Mouse (Mus musculus) hindbrain, embryonic 14.5 days (tissue): ENCODE data around the gene Cib2. TPM values are rescaled to one million over a fixed set of nuclear protein-coding genes. Genes with fewer than 3 reads are reported as not detected.
"Not testable (repeated sequence)": the region's sequence is repeated elsewhere in the genome, so short reads cannot be mapped to it uniquely, and the experiment has no call there.

ENCODE experiments used
- ATAC-seq: fragments of 200-750 bp; cut with Nextera tagmentation; 2 replicates; pipeline ENCODE4 v1.8.0; 2017; ENCODE audit warnings: moderate number of reproducible peaks, mild to moderate bottlenecking, moderate TSS enrichment, moderate library complexity; ENCODE audit not compliant: low FRiP score
- DNase-seq: peaks from one replicate; pipeline ENCODE4 v3.0.0-alpha.2; 2015; ENCODE audit warnings: low spot score
- H3K27ac ChIP-seq: fragments of 300-500 bp; sonication (generic); 2 replicates; pipeline ENCODE4 v1.5.1; 2014; ENCODE audit warnings: mild to moderate bottlenecking, moderate library complexity
- H3K27me3 ChIP-seq: fragments of 300-500 bp; sonication (generic); 2 replicates; pipeline ENCODE4 v1.6.1; 2014; ENCODE audit warnings: mild to moderate bottlenecking, low read length, mixed read lengths; ENCODE audit not compliant: control insufficient read depth, insufficient read depth
- H3K36me3 ChIP-seq: fragments of 300-500 bp; sonication (generic); replicated peaks from 2 replicates; pipeline ENCODE4 v1.6.1; 2014; ENCODE audit not compliant: control insufficient read depth, insufficient read depth
- H3K4me1 ChIP-seq: fragments of 300-500 bp; sonication (generic); replicated peaks from 2 replicates; pipeline ENCODE4 v1.6.1; 2014; ENCODE audit warnings: antibody characterized with exemption, low read length, mixed read lengths; ENCODE audit not compliant: control insufficient read depth, insufficient read depth
- H3K4me2 ChIP-seq: fragments of 300-500 bp; sonication (generic); replicated peaks from 2 replicates; pipeline ENCODE4 v1.6.1; 2014; ENCODE audit warnings: mild to moderate bottlenecking, moderate library complexity
- H3K4me3 ChIP-seq: fragments of 300-500 bp; sonication (generic); replicated peaks from 2 replicates; pipeline ENCODE4 v1.5.1; 2014; ENCODE audit warnings: mild to moderate bottlenecking, low read length
- H3K9ac ChIP-seq: fragments of 300-500 bp; sonication (generic); 2 replicates; pipeline ENCODE4 v1.6.1; 2014
- H3K9me3 ChIP-seq: fragments of 300-500 bp; sonication (generic); 2 replicates; pipeline ENCODE4 v1.6.1; 2016; ENCODE audit warnings: low read length; ENCODE audit not compliant: control insufficient read depth
- WGBS: fragments of 180-500 bp; shearing (Covaris S2); extraction: QIAGEN DNeasy Blood & Tissue Kit; methylation state at CpG from one replicate; pipeline ENCODE4 v1.1.7; 2014; 5-methylcytosine and 5-hydroxymethylcytosine counted together
- polyA plus RNA-seq: library from polyadenylated mRNA; unstranded; fragments of >200 nt; fragmentation: Nextera tagmentation; extraction: Ambion mirVana; gene quantifications from 2 replicates; pipeline ENCODE4 v1.2.1, GENCODE M21; 2014

Cib2 gene
- polyA plus RNA-seq, 1 experiment from 2014 or later, result 67.3 TPM

DNA sequence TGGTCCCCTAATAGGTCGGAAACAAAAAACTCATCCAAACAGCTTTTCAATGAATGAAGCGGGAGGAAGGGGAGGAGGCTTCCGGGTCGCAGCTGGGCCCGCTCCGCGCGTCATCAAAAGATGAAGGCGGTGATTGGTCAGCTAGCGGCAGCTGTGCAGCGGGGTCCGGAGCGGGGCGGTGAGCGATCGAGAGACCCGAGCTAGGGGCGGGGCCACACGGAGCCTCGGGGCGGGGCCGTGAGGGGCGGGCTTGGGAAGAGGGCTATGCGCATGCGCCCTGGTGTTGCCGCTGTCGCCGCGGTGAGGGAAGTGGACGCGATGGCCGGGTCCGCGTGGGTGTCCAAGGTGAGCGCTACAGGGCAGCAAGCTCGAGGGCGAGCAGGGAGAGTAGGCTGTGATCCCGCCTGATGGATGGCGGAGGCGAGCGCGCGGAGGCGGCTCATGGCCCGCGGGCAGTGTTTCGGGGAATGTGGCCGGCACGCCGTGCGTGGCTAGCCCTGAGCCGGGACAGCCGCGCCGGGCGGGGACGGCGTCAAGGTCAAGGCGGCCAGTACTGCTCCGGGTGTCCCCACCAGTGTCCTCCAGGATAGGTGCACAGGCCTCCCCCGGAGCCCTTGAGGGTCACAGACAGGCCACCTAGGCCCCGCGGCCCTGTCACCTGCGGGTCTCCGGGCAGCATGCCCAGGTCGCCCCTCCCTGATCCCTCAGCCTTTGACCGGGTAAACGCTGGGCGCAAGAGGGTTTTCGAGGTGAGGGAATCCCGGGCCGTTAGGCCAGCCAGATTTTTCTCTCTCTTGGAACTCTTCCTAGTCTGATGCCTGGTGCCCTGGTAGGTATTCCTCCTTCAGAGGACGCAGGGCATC lies 26.4 kb upstream of the Cib2 start, which contains the start of gene Idh3a:
Gene Idh3a, plus strand, starts transcription at position 136 of the 863 bp plus-strand sequence.
- Histone ChIP-seq H3K4me2 (peak within 1 kb of the TSS; percentile 67), H3K9me3 (no peaks in the 10 kb centered on the region), H3K36me3 (peaks cover 14% of the 10 kb centered on the region), H3K27me3 (no peaks in the 10 kb centered on the region), H3K9ac (peak within 1 kb of the TSS; percentile 89), H3K4me3 (peak within 1 kb of the TSS; percentile 85), H3K4me1 (peaks cover 16% of the 10 kb centered on the region), H3K27ac (peak within 1 kb of the TSS; percentile 70; the same call in 1 of the 2 replicates)
- ATAC-seq (peak; percentile 99), DNase-seq (peak; percentile 98)
- under 1% methylated on average over 72 of the region's 73 CpGs for WGBS

DNA sequence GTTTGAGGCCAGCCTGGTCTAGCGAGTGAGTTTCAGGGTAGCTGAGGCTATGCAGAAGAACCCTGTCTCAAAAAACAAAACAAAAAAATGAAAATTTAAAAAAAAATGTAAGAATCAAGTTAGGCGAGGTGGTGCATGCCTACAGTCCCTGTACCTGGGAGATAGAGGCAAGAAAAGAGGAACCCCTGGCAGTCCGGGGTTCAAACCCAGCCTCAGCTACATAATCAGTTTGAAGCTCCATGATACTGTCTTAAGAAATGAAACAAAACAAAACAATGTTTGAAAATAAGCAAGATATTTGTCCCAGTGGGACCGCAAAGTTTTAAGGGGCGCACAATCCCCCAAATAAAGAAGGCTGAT lies 25.8 kb upstream of the Cib2 start:
- Histone ChIP-seq H3K4me3 (peak overlapping the region; percentile 85), H3K27ac (peak overlapping the region; percentile 70; the same call in 1 of the 2 replicates), H3K36me3 (peaks cover 10% of the 10 kb centered on the region), H3K9ac (peak overlapping the region; percentile 89), H3K4me1 (peaks cover 16% of the 10 kb centered on the region), H3K27me3 (no peaks in the 10 kb centered on the region), H3K4me2 (peak overlapping the region; percentile 67), H3K9me3 (no peaks in the 10 kb centered on the region)
- ATAC-seq (0 out of 2 replicates have a peak, but pooled peaks have one; percentile 25), DNase-seq (no peak)
- 30% methylated on average over 5 of the region's 5 CpGs for WGBS

GRCm38 (mm10) chr9:54584127-54584526 lies 24.1 kb upstream of the Cib2 start:
- not testable (repeated sequence) for H3K27me3 ChIP-seq, H3K9ac ChIP-seq, DNase-seq, ATAC-seq, H3K9me3 ChIP-seq, H3K27ac ChIP-seq, H3K36me3 ChIP-seq, H3K4me3 ChIP-seq, H3K4me2 ChIP-seq
- peaks cover 16% of the 10 kb centered on the region for H3K4me1 ChIP-seq
- 90% methylated on average over 2 of the region's 2 CpGs for WGBS

GRCm38 (mm10) chr9:54583712-54584111 lies 23.7 kb upstream of the Cib2 start:
- WGBS, result 56% methylated on average over 1 of the region's 1 CpGs
- Histone ChIP-seq H3K36me3 (no peaks in the 10 kb centered on the region), H3K4me2 (no peak overlapping the region), H3K27ac (no peak overlapping the region), H3K27me3 (no peaks in the 10 kb centered on the region), H3K9me3 (no peaks in the 10 kb centered on the region), H3K4me1 (peaks cover 16% of the 10 kb centered on the region), H3K4me3 (no peak overlapping the region), H3K9ac (no peak overlapping the region)
- DNase-seq (no peak), ATAC-seq (no peak)

DNA sequence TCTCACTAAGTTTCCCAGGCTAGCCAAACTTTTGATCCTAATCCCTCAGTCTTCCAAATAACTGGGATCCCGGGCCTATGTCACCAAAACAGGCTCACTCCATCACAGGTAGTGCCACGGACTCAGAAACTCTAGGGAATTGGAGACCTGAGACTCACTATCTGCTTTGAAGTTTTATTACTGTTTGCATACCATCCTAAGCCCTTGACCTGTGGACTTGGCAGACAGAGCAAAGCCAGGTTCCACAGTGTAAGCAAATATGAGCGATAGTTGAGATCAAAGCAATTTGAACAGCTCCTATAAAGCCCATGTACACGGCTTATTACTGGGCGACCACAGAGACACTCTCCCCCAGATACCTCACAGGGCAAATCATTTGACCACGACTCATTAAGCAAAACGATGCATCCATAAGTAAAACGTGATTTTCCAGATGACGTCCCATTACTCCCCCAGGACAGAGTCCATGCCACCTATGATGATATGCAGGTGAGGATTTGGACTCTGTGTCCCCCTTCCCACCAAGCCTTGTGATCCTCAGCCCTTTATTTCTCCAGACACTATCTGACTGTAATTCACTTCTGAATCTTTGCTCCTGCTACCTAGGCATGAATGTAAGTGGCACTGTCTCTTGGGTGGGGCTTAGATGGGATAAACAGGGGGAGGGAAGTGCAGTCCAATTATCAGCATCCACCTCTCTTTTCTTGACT lies 11.3 kb upstream of the Cib2 start:
- WGBS, result 83% methylated on average over 9 of the region's 9 CpGs
- H3K36me3 ChIP-seq, result no peaks in the 10 kb centered on the region
- H3K9ac ChIP-seq, result no peak overlapping the region
- H3K4me2 ChIP-seq, result no peak overlapping the region
- H3K27ac ChIP-seq, result no peak overlapping the region
- no peak overlapping the region for H3K4me3 ChIP-seq
- no peak for DNase-seq
- no peaks in the 10 kb centered on the region for H3K27me3 ChIP-seq
- no peaks in the 10 kb centered on the region for H3K9me3 ChIP-seq
- H3K4me1 ChIP-seq, result no peaks in the 10 kb centered on the region
- ATAC-seq, result no peak

DNA sequence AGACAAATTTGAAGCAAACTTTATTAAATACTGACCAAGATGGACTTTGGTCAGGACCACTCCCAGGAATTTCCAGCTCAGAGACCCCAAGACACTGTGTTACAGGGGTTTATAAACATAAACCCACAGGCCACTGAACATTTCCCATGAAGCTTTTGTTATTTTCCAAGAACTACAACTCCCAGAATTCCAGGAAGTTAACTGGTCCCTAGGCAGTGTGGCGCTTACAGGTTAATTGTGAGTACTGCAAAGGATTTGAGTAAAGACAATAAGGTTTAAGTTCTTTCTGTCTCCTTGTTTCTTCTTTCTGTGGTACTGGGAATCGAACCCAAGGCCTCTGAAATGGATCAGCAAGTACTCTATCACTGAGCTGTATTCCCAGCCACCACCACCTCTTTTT lies 8.7 kb upstream of the Cib2 start:
- Histone ChIP-seq H3K9ac (no peak overlapping the region), H3K4me2 (no peak overlapping the region), H3K36me3 (no peaks in the 10 kb centered on the region), H3K4me1 (no peaks in the 10 kb centered on the region), H3K27me3 (no peaks in the 10 kb centered on the region), H3K4me3 (no peak overlapping the region), H3K27ac (no peak overlapping the region), H3K9me3 (no peaks in the 10 kb centered on the region)
- 27% methylated on average over 2 of the region's 2 CpGs for WGBS
- peak; percentile 64 for DNase-seq
- no peak for ATAC-seq

- H3K9ac ChIP-seq, result no peak overlapping the region
- no peak overlapping the region for H3K4me2 ChIP-seq
- 71% methylated on average over 4 of the region's 4 CpGs for WGBS
- ATAC-seq (no peak), DNase-seq (no peak)
- H3K36me3 ChIP-seq, result no peaks in the 10 kb centered on the region
- no peaks in the 10 kb centered on the region for H3K9me3 ChIP-seq
- H3K4me1 ChIP-seq, result no peaks in the 10 kb centered on the region
- H3K4me3 ChIP-seq, result no peak overlapping the region
- no peak overlapping the region for H3K27ac ChIP-seq
- H3K27me3 ChIP-seq, result no peaks in the 10 kb centered on the region
Observed at GRCm38 (mm10) chr9:54566958-54567357, 6.9 kb upstream of the Cib2 start.

GRCm38 (mm10) chr9:54560831-54561601 lies 998 bp upstream of the Cib2 start:
- H3K27me3 ChIP-seq, result no peaks in the 10 kb centered on the region
- no peaks in the 10 kb centered on the region for H3K9me3 ChIP-seq
- DNase-seq (no peak), ATAC-seq (no peak)
- H3K4me1 ChIP-seq, result no peaks in the 10 kb centered on the region; the same call in 1 of the 2 replicates
- no peak overlapping the region for H3K4me2 ChIP-seq
- H3K4me3 ChIP-seq, result no peak overlapping the region
- H3K36me3 ChIP-seq, result no peaks in the 10 kb centered on the region
- 87% methylated on average over 8 of the region's 8 CpGs for WGBS
- H3K27ac ChIP-seq, result no peak overlapping the region
- no peak overlapping the region for H3K9ac ChIP-seq

DNA sequence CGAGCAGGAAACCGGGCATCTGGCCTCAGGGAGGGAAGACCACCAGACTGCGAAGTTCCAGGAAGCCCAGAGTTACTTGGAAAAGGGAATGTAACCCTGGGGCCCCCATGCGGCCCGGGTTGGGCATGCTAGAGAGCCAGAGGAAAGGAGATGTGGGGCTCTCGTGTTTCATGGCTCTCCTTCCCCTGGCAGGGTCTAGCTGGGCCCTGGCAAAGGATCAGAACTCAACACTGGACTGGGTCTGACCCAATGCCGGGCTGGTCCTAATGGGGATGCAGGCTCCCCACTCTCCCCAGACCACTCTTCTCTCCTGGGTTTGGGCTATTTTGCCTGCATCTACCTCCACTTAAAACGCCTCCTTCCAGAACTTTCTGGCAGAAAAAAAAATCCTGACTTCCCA lies 1.3 kb downstream of the Cib2 start:
- Histone ChIP-seq H3K4me1 (no peaks in the 10 kb centered on the region; the same call in 1 of the 2 replicates), H3K27ac (no peak overlapping the region), H3K9me3 (no peaks in the 10 kb centered on the region), H3K27me3 (no peaks in the 10 kb centered on the region), H3K36me3 (no peaks in the 10 kb centered on the region), H3K4me2 (peak overlapping the region; percentile 77; the same call in 1 of the 2 replicates), H3K9ac (no peak overlapping the region), H3K4me3 (no peak overlapping the region)
- DNase-seq (no peak), ATAC-seq (no peak)
- WGBS, result 85% methylated on average over 8 of the region's 8 CpGs
